Mouse (Mus musculus) urinary bladder, adult 18-20 months (tissue): Measurements from ENCODE around the gene Mindy4.
A peak's percentile ranks its signal among the peaks of the same experiment; 100 is the strongest.

ENCODE experiments used
- DNase-seq, 2 experiments: peaks; one replicate each; pipeline ENCODE4 v3.0.0; 2022; ENCODE audit warnings: low spot score in 2 of 2, mixed read lengths in 2 of 2

The Mindy4 gene

GRCm38 (mm10) chr6:55207786-55208185 lies 4.6 kb downstream of the Mindy4 start:
- DNase-seq, result no peak

GRCm38 (mm10) chr6:55210423-55211365 lies 7.5 kb downstream of the Mindy4 start:
- peak in 1 of 2 experiments; percentile 45 for DNase-seq

- DNase-seq, result peak in 1 of 2 experiments; percentile 37
These were observed 11.4 kb downstream of the Mindy4 start for GRCm38 (mm10) chr6:55214541-55214940.

GRCm38 (mm10) chr6:55218232-55218631 lies 15.0 kb downstream of the Mindy4 start:
- no peak for DNase-seq

DNA sequence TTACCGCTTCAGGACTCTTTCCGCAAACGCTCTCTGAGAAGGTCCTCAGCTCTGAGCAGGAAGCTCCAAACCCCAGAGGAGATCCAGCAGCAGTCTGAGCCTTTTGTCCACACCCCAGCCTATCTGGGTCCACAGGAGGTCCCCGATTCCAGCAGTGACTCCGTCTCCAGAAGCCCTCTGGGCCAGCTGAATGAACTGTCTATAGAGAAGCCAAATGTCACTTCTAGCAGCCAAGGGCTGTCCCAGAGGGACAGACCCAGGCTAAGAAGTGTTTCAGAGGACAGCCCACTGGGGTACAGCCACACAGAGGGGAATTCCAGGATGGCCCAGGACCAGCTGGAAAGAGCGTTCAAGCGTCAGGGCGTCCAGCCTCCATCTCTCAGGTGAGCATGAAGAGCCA lies 20.8 kb downstream of the Mindy4 start:
- no peak for DNase-seq

- no peak for DNase-seq
These were observed 26.9 kb downstream of the Mindy4 start for GRCm38 (mm10) chr6:55230048-55230447.

DNA sequence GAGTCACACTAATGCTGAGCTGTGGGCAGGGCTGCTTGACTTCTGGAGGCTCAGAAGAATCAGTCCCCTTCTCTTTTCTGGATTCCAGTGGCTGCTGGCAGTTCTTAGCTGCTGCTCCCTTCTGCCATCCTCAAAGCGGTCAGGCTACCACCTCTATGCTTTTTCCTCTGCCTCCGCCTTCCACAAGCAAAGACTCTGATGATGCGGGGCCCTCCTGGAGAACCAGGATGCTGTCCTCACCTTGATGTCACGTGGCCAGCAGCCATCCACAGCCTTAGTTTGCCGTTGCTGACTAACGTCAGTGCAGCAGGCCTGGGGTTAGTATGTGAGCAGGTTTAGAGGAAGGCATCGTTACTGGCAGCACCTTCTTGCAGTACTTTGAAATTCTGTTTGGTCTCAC lies 28.9 kb downstream of the Mindy4 start:
- DNase-seq, result no peak

GRCm38 (mm10) chr6:55232524-55233264 lies 29.5 kb downstream of the Mindy4 start:
- peak in 1 of 2 experiments; percentile 12 for DNase-seq

- DNase-seq, result no peak
These were observed 30.1 kb downstream of the Mindy4 start for GRCm38 (mm10) chr6:55233326-55233725.

DNA sequence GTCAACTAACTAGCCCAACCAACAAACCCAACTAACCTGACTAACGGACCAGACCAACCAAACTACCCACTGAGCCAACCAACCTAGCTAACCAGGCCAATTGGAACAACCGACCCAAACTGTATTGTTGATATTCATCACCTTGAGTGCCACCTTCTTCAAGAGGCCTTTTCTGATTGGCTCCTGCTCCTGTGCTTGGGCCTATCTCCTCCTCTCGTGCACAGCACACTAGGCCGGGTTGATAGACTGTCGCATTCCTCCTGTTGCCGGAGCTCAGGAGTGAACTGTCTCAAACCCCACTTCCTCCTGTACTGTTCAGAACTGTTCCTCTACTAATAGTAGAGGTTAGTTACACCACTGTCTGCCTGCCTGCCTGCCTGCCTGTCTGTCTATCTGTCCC lies 31.5 kb downstream of the Mindy4 start:
- DNase-seq, result no peak

DNA sequence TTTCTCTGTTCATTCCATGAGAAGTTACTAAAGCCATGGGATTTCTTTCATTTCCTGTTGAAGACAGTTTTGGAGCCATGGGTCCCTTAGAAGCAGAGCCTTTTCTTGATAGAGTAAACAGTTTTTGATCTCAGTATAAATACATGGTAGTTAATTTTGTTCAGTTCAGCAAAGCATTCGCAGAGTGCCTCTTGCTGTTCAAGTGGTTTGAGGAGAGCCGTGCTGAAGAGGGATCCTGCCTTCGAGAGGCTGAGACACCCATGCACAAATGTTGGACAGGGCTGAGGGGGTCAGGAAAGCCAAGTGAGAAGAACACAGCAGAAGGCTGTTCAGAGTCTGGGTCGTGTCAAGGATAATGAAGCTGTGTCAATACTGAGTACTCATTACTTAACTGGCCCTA lies 32.5 kb downstream of the Mindy4 start:
- DNase-seq, result no peak

DNA sequence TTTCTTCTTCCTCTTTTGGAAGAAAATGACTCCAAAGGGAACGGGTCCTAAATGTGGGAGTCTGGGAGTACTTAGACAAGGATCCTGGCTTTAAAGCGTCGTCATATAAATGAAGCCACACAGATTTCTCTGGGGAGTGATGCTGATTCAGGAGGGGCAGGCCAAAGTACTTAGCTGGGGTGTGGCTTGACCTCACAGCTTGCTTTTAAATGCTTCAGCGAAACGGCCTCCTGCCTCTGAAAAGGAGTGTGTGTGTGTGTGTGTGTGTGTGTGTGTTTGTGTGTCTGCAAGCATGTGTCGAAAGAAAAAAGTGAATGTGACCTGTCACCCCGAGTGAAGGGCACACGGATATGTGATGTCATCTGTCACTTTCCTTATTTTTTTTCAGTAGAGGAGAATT lies 36.7 kb downstream of the Mindy4 start:
- DNase-seq, result no peak

DNA sequence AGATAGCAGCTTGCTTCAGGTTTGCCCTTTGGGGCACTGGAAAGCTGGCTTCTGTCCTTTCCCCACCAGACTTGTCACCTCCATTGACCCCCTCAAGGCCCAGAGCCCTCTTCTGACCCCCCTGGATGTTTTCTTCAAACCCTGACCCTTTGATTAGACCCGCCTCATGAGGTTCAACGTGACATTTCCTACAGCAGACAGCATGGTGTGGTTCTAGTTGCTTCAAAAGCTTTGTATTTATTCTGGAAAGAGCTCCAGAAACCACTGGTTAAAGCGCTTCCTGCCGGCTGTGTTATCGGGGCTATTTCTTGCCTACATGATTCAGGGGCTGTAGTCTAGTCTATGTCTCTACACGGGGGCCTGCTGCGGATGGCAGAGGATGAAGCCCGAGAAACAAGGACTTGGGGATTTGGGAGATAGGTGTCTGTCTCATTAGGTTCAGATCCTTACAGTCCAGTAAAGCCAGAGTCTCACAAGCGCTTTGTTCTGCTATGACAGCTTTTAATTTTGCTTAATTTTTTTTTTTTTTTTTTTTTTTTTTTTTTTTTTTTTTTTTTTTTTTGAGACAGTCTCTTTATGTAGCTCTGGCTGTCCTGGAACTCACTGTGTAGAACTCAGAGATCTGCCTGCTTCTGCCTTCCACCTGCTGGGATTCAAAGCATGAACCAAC lies 37.5 kb downstream of the Mindy4 start:
- DNase-seq, result no peak

- DNase-seq, result no peak
These were observed 38.3 kb downstream of the Mindy4 start for GRCm38 (mm10) chr6:55241479-55241878.

GRCm38 (mm10) chr6:55245680-55246079 lies 42.5 kb downstream of the Mindy4 start:
- DNase-seq, result no peak

GRCm38 (mm10) chr6:55246441-55246840 lies 43.3 kb downstream of the Mindy4 start:
- no peak for DNase-seq

GRCm38 (mm10) chr6:55246911-55247438 lies 43.8 kb downstream of the Mindy4 start:
- no peak for DNase-seq

DNA sequence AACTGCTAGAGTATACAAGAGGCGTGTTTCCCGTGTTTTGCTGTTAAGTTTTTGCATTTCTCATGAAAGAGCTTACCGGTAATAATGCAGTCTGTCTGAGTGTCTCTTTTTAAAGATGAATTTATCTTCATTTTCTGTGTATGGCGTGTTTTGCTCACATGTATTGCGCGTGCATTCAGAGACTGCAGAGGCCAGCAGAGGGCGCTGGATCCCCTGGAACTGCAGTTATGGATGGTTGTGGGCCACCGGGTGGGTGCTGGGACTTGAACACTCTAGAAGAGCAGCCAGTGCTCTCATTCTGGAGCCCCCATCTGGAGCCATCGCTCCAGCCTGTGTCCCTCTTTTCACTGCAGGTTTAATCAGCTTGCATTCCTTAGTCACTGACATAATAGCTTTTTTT lies 46.1 kb downstream of the Mindy4 start:
- no peak for DNase-seq

- DNase-seq, result no peak
These were observed 47.6 kb downstream of the Mindy4 start for GRCm38 (mm10) chr6:55250809-55251208.

DNA sequence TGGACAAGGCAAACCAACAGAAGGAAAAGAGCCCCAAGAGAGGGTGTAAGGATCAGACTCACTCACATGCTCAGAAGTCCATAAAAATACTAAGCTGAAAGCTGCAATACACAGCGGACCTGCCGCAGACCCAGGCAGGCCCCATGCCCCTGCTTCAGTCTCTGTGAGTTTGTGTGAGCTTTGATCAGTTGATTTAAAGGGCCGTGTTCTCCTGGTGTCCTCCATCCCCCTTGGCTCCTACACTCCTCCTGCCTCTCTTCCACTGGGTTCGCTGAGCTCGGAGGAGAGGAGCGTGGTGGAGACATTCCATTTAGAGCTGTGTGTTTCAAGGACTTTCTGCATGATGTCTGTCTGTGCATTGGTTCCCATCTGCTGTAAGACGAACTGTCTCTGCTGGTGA lies 48.4 kb downstream of the Mindy4 start:
- no peak for DNase-seq

DNA sequence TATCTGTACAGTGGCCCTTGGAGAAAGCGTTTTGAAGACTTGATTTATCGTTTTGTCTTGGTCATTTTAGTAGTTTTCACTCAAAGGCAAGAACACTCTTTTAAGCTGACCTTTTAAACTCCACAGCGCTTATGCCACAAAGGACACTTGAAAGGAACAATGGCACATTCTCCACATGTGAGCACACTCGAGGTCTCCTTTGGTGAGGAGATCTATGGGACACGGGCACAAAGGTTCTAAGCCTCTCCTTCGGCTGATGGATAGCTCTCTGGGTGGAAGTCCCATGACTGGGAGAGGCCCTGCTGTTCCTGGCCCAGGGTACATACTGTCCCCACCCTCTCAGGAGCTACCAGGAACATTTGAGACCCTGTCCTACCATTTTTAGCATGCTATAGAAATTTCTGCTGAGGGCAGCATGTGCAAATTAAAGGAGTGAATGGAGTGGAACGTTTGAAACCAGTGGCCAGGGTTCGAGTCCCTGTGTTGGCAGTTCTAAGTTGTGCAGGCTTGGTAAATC lies 49.6 kb downstream of the Mindy4 start:
- DNase-seq, result no peak
